Mouse (Mus musculus) stomach, postnatal 0 days (tissue): ENCODE measurements at regions not wholly inside any gene's neighbourhood (a gene's known extent, or its start where the extent isn't known, plus 50 kb on each side); places are given as distances from the start of the nearest gene placed in this dataset.

Source experiments
- CTCF ChIP-seq: IDR thresholded peaks from 2 replicates; pipeline ENCODE4 v1.5.1; 2016; ENCODE audit warnings: antibody characterized with exemption, low read depth, mild to moderate bottlenecking, moderate library complexity
- EP300 ChIP-seq: optimal IDR thresholded peaks from 2 replicates; pipeline ENCODE3; 2016; ENCODE audit warnings: antibody characterized with exemption

- no peak for TF ChIP-seq CTCF
- TF ChIP-seq EP300: no peak
Measured at GRCm38 (mm10) chr13:31393421-31394215, 162.3 kb upstream of the Foxq1 start.
